Mouse (Mus musculus) hindlimb bud, embryonic 11.5 days (tissue): Measurements from ENCODE around the gene Tma7.

Experiments used
- DNase-seq: peaks from one replicate; pipeline ENCODE4 v3.0.0-alpha.2; 2012; ENCODE audit warnings: low read depth, low spot score; ENCODE audit errors: extremely low spot score

Gene Tma7

DNA sequence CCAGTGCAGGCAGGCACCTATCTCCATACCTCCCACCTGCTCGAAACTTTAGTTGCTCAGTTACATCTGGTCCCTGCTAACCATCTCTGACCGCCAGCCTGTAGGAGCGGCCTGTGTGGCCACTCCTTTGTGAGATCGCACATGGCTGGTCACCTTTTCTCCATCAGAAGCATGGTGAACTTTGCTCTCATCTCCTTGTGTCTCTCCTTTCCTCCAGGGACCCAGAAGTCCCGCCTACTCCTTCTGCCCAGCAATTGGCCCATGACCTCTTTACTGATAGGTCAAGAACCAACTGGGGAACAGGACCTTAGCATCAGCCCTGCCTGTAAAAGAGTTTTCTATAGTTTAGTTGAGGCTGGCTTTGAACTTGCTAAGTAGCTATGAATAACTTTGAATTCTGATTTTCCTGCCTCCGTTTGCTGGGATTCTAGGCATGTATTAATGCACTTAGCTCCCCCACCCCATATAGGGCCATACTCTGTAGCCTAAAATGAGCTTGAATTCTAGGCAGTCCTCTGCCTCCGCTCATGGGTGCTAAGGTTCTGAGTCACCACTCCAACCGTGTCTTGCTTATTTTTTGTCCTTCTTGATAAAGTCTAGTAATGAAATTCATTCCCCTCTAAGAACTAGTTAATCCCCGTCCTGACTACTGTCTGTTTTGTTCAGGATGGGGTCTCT is 32.3 kb downstream of the Tma7 start:
- DNase-seq, result no peak

DNA sequence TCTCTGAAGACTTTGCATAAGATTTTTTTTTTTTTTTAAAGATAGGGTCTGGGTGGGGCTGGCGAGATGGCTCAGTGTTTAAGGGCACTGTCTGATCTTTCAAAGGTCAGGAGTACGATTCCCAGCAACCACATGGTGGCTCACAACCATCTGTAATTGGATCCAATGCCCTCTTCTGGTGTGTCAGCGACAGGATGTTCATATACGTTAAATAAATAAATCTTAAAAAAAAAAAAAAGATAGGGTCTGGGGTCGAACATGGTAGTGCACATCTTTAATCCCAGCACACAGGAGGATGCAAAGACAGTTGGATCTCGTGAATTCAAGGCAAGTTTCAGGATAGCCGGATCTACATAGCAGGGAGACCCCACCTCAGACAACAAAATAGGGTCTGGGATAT is 33.1 kb downstream of the Tma7 start:
- DNase-seq, result no peak

DNA sequence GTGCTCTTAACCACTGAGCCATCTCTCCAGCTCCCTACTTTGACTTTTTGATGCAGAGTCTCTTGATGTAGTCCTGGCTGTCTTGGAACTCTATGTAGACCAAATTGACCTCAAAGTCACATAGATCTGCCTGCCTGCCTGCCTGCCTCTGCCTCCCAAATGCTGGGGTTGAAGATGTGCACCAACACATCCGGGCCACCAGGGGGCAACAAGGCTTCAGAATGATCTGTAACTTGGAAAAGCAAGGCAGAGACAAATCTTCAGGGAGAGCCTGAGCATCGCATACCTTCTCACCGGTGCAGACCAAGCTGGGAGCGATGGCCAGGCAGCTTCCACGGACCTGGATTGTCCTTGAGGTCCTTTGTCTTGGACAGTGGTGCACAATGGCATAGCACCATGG is 36.1 kb downstream of the Tma7 start:
- no peak for DNase-seq

DNA sequence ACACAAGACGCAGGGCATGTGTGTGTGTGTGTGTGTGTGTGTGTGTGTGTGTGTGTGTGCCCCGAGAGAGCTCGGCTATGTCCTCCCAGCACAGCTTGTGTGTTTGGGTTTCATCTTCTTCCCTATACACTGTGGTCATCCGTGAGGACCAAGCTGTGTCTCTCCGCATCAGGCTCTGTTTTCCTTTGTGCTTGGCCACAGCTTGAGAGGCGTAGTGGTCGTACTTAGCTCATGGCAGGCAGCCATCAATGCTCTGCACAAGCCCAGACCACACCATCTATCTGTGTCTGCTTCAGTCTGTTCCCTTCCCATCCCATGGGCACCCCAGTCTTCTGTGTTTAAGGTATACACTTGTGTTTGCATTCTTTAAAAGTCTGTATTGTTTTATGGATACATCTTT is 41.0 kb downstream of the Tma7 start:
- no peak for DNase-seq

DNA sequence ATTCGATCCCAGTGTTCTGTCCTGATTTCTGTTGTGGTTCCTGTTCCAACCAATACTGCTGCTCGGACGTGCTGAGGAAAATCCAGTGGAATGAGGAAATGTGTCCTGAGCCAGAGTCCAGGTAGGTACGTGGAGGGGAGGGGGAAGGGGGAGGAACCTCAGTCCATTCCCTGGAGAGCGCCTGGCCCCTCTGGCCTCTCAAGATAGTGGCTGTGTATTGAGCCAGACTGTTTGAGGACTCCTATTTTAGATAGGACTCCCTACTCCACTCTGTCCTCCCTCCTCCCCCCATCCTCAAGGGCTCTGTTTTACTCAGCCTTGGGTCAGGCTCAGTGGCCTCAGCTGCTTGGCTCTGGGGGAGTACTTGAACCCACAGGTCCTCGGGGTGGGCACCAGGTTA is 41.5 kb downstream of the Tma7 start:
- DNase-seq, result no peak

DNA sequence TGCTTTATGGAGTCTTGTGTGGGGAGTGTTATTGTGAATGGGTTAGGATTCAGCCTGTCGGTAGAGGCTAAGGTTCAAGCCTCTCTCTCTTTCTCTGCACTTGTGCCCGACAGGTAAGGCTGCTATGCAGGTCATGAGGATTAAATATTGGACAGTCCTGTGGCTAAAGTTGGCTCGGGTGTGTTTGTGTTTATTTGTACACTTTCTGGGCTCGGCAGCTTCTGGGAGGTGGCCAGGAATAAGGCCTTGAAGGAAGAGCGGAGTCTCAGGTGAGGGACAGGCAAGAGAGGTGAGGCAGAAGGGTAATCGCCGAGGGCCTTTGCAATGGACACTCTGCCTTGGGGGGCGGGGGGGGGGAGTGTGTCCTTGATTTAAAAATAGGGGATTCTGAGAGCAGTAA is 42.2 kb downstream of the Tma7 start:
- DNase-seq, result no peak

DNA sequence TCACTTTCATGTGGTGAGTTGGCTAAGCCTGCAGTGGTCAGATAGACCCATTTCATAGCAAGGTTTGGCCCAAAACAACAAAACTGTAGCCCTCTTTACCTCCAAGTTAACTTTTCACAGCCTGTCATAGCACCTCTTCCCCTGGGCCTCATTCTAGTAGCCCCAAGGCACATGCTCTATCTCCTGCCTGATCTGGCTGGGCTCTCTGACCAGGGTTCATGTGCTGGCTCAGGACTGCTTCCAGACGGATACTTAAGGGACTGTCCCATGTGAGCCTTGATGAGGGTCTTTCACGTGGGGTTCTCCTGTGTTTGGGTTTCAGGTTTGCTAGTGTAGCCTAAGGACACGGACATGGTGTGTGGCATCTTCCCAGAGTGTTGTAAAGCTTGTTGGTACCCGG is 42.7 kb downstream of the Tma7 start:
- DNase-seq, result no peak

DNA sequence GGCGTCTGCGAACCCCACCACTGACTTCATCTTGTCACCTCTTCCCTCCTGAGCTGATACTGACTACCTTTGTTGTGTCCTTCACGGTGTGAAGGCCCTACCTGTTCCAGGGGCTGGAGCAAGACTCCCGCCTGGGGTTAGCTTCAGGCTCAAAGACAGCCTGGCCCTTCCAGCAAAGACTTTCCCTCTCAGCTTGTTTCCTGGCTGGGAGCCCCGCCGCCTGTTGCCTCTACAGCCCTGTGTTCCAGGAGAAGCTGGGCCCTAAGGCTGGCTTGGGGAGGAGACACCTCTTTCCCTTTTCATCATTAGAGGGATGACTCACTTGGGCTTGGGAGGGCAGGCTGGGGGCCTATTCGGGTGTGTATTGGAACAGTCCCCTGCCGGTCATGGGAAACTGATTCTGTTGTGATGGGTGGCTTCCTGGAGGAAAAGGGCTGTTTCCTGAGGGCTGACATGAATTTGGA is 43.5 kb downstream of the Tma7 start:
- no peak for DNase-seq

DNA sequence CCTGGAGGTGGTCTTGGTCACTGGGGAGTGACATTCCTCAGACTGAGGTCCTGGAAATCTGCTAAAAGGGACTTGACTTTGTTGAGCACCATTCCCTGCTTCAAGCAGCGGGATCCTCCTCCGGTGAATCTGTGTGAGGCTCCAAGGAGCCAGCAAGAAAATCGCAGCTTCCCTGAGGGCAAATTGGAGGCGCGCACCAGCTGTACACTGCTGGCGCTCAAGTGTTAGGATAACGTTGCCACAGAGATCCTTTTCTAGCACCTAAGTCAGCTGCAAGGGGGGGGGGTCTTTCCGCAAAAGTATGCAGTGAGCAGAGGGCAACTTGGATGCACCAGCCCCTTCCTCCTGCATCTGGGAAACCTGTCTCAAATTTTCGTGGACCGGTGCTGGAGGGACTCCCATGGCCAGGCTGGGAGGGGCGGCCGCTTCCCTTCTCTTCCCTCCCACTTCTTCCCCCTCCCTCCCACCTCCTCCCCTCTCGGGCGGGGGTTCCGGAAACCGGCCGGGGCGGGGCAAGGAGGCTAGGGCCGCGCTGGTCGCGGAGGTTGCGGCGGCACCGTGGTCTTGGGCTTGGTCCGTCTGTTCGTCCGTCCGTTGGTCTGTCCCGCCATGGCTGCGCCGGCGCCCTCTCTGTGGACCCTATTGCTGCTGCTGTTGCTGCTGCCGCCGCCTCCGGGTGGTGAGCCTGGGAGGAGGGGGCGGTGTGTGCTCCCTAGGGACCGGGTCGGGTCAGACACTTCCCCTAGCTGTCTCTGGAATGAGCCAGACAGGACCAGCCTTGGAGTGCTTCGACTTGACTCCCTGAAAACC is 44.1 kb downstream of the Tma7 start, which contains the start of gene Shisa5:
Gene Shisa5, plus strand, starts transcription at position 480 of the 810 bp plus-strand sequence.
- DNase-seq, result no peak

DNA sequence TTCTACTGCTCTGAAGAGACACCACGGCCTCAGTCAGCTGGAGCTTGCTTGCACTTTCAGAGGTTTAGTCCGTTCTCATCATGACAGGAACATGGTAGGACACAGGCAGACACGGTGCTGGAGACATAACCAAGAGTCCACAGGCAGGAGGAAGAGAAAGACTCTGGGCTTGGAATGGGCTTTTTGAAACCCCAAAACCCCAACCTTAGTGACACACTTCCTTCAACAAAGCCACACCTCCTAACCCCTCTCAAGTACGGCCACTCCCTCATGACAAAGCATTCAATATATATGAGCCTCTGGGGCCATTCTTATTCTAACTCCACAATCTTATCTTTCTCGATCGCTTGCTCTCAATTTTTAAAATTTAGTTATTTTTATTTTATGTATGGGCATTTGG is 50.0 kb downstream of the Tma7 start:
- no peak for DNase-seq

DNA sequence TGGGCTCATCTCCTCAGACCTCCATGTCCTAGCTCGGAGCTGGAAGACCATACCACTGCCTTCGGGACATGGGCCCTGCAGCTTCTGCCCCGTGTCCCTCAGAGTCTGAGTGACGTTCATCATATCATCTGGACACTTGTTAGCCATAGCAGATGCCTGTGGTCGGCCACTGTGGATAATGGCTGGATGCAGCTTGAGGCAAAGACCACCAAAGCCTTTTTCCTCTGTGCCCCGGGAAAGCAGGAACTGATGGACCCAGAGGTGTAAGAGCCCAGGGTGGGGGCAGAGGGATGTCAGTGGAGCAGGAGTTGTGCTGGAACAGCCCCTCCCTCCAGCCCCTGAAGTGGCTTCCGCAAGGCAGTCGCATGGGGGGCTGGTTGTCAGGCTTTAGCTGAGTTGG is 50.7 kb downstream of the Tma7 start:
- DNase-seq, result no peak

DNA sequence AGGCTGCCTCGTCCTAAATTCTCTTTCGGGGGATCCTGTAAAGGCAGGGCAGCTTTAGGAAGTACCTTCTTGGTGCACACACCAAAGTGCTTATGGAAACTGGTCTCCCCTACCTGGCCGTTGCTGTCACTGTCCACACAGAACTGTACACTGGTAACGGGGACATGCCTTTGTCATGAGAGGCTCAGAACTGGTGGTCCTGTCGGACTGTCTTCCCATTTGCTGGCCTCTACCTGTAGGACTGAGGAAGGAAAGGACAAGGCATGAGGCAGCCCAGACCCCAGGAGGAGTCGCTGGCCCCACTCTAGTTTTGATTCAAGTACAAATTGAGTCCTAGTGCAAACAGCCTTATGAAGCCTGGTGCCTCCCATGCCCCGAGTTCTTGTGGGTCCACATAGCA is 51.4 kb downstream of the Tma7 start:
- DNase-seq, result no peak

DNA sequence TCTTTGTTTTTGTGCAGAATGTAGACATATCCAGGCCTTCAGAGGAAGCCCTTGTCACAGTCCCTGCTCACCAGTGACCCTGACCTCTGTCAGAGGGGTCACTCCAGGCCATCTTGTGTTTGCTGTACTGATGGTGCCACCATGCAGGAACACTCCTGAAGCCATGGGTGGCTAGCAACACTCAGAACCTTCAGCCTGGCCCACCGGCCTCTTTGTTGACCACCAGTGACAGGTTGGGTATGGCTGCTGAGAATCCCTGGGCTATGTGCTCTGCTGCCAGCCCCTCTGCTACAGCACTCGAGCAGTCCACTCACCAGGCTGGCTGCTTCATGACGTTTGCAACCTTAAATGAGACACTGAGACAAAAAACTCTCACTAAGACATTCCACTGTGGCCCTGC is 52.1 kb downstream of the Tma7 start:
- no peak for DNase-seq

DNA sequence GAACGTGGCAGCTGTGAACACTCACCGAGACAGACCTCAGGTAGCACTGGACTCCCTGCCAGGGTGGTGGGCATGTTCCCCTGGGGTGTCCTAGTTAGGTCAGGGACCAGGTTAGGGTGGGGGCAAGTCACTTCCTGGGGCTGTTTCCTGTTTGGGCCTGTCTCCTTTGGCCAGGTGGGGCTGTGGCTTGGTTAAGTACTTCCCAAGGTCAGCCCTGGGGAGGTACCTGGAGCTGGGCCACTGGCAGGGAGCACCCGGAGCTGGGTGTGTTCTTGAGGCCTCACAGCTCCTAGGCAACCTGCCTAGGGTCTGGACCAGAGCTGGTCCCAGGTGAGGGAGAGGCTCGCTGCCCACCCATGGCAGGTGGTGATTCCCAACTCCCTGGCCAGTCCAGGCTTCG is 53.5 kb downstream of the Tma7 start:
- no peak for DNase-seq

DNA sequence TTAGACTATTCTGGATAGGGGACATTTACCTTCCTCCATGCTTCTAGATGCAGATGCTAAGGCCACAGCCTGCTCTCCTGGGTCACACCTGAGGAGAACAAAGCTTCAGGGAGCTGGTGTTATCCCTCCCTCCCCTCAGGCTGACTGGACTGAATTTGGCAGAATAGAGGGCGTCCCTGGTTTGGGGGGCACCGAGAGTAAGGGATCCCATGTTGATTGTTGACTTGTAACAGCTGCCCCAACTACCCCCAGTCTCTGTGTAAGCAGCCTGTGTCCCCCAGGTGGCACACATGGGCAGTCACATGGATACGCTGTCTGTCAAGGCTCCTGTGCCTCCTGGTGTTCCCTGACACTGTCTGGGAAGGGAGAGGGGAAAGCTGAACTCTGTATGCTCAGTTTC is 54.0 kb downstream of the Tma7 start:
- no peak for DNase-seq

DNA sequence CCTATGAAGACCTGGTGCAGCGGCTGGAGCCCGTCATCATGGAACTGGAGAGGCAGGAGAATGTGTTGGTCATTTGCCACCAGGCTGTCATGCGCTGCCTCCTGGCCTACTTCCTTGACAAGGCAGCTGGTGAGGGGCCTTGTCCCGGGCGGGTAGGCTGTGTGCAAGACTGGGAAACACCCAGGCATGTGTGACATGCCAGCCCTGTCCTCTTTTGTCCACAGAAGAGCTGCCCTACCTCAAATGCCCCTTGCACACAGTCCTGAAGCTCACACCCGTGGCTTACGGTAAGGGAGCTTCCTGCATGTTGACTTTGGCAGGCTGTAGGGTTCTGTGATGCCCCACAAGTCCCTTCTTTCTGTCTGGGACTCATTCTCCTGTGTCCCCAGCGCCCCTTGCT is 54.9 kb downstream of the Tma7 start:
- no peak for DNase-seq
